Mouse (Mus musculus) heart, postnatal 14 days (tissue): Measurements from ENCODE around the gene Ddx31. TPM values are rescaled to one million over a fixed set of nuclear protein-coding genes. Genes with fewer than 3 reads are reported as not detected.

Experiments
- DNase-seq, 2 experiments: peaks; one replicate each; pipeline ENCODE4 v3.0.0; 2021 to 2022
- intact Hi-C: fragments of 180-260 bp; cut with DNase I; formaldehyde crosslinking; loops from one replicate; pipeline ENCODE4 v1.15.1; 2025
- total RNA-seq, 2 experiments: library from RNA; stranded (reverse); gene quantifications; 2 replicates each; pipeline ENCODE4 v1.2.3; 2021

Gene Ddx31
- total RNA-seq, 2 experiments from 2014 or later, result 3.4 to 3.8 TPM

DNA sequence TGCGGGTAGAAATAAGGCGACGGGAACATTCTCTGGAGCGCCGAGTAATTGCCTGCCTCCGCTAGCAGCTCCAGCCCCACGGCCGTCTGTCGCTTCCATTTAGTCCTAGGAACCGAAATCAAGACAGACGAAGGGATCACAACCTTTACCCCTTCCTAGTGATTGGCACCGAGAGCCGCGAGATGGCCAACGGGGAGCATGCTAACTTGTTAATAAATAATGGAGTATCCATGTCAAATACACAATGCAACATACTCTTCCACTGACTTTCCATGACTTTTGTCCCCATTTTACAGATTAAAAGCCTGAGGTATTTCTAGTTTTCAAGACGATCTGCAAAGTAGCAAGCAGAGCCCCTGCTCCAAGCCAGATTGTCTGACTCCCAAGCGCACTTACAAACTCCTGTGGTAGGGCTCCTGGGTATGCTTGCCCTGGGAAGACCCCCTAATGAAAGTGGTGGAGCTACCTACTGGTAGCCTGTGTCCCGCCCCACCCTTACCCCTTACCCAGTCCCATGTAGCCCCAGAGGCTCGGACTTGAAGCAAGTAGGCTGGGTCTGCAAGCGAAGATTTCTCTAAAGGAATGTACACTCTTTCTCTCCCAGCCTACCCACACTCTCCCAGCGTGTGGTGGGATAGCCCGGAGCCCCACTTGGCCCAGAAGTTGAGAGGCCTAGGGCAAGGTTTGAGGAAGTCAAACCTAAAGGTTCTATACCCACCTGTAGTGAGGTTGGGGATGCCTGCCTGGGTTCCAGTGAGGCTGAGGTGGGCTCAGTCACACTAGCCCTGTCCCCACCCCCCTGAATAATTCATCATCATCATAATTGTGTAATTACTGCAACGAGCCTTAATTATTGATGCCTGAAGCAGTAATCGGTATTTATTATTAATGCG, 69.9 kb downstream of the Ddx31 start:
- intact Hi-C loops, result no loop called here
- DNase-seq, result no peak

- intact Hi-C loops, result no loop called here
- no peak for DNase-seq
Observed at GRCm38 (mm10) chr2:28910877-28911276, 70.7 kb downstream of the Ddx31 start.

DNA sequence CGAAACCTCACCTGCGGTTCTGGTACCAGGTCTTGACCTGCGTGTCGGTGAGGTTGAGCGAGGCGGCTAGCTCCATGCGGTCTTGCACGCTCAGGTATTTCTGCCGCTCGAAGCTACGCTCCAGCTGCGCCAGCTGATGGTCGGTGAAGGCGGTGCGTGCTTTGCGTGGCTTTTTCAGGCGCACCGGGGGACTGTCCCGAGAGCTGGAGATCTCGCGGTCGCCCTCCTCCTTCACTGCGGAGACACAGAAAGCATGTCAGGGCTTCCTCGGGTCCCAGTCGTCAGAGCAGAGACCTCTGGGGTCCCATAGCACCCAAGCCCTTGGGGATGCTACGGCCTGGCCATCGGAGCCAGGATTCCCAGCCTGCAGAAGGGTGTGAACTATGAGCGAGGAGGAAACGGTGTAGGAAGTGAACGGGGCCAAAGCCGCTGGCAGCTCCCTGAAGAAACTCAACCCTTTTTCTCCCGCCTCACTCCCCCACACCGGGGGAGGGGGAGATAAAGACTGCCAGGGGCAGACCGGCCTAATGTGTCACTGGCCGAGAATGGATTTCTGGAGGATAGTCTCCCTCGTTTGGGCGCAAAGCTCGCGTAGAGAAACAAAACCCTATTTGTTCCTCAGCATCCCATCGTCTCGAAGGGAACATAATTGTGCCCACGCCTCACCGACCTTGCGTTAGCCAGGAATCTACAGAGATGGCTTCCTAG, 71.3 kb downstream of the Ddx31 start:
- intact Hi-C loops, result no loop called here

DNA sequence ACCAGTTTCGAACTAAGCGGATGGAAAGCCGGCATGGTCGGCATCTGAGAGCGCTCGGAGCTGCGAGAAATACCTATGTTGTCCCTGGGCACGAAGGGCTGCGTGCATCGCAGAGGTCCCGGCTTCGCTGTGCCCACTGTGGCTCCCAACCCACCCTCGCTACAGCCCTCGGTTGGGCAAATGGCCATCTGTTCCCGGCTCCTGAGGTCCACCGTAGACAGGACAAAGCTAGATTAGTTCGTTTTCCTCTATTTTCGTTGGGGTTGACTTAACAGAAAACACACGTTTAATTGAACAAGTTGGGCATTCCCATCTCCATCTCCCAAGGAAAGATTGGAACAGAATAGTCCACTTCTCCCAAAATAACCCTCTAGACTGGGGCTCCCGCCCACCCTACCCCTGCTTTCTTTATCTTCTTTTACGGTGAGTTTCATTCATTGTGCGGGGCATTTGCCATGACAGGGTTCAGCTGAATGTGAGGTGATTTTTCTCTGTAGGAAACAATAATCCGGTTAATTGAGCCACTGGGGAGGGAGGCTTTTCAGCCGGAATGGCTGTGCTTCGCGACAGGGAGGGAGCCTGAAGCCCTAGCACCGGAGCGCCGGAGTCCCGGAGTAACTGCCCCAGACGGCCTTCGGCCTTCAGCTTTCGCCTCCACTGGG, 72.0 kb downstream of the Ddx31 start:
- intact Hi-C loops, result no loop called here

More for the DNA sequence above, 71.3 kb downstream of the Ddx31 start:
- no peak for DNase-seq

GRCm38 (mm10) chr2:28912961-28913360, 72.8 kb downstream of the Ddx31 start:
- no peak for DNase-seq
- intact Hi-C loops, result no loop called here

More for the DNA sequence above, 72.0 kb downstream of the Ddx31 start:
- no peak for DNase-seq

GRCm38 (mm10) chr2:28914121-28914520, 73.9 kb downstream of the Ddx31 start:
- intact Hi-C loops, result no loop called here
- no peak for DNase-seq

DNA sequence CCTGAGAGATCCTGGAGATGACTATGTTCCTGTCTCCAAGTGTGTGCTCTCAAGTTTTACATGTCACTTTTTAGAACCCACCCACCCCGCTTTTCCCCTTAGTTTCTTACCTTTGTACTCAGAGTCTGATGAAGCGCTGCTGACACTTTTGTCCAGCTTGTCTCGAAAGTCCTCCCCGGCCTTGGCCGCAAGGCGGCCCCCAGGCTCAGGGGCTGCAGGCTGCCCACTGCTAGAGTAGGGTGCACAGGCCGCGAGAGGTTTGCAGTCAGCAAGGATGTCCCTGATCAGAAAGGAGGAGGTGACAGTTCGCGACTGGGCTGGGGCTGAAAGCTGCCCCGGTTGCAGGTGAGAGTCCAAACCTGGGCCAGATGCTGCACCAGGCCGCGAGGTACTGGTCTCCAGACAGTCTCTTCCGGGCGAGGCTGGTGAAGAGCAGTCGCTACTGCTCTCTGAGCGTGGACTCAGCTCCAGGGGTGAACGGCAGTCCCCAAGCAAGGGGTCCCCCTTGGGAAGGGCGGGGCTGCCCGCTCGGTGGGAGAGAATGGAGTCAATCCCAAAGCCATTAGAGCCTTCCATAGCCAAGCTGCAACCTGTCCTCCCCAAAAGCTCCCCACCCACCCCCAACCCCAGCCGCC, 75.0 kb downstream of the Ddx31 start:
- no peak for DNase-seq
- intact Hi-C loops, result no loop called here

DNA sequence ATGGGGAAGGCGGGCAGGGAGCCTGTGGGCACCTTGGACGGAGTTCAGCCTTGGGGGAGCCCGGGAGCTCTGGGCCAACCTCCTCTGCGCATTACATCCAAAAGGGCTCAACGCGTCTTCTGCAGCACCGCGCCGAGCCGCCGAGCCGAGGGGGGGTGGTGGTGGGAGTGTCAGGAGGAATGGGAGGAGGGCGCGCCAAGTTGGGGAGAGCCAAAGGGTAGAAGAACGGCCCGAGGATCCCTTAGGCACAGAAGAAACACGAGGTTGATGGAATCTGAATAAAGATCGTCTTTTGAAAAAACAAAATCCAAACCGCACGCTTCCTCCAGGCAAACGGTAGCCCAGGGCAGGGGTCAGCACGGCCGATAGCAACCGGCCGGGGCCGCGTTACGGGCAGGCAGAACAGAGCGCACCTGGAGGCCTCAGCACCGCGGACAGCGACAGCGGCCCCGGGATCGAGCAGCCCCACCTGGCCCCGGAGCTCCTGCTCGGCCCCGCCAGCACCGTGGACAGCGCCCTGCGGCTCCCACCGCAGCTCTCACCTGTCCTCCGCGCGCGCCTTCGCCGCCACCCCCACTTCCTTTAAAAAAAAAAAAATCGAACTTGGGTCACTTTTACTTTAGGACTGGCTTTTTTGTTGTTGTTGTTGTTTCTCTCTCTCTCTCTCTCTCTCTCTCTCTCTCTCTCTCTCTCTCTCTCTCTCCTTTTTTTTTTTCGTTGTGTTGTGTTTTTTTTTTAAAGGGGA, 75.7 kb downstream of the Ddx31 start:
- DNase-seq, result peak; percentile 71 to 75
- intact Hi-C loops, result no loop called here

DNA sequence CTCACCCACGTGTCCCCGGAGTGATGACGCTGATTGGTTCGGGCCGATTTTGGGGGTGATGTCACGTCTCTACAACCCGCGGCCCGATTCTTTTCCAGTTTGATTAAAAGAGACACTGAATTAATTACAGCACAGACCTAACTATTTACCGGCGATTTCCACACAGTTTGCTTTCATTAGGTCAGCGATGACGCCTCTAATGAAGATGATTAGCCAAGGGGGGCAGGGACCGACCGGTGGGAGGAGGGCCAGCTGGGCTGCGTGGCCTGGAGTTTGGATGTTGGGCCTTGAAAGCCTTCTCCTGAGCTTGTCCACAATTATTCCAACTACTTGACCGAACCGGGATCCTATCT, 76.3 kb downstream of the Ddx31 start, which contains the start of gene Barhl1:
Gene Barhl1, minus strand, starts transcription at position 156 of the 353 bp plus-strand sequence.
- DNase-seq, result no peak
- intact Hi-C loops, result no loop called here

DNA sequence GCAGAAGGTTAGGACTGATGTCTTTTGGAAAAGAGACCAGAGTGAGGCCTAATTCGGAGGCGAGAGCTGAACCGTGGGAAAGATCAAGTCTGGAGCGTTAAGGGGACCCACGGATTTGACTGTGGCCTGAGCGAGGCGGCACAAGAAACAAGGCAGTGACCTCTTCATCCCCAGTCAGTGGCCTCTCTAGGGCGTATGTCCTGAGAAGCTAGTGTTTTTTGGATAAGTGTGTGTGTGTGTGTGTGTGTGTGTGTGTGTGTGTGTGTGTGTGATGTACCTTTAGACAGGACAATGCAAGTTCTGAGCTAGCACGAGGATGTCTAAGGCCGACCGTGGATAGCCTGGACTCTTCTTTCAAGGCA, 76.9 kb downstream of the Ddx31 start:
- intact Hi-C loops, result no loop called here
- no peak for DNase-seq

- intact Hi-C loops, result no loop called here
- DNase-seq, result peak; percentile 27 to 31
Observed at GRCm38 (mm10) chr2:28917518-28918361, 77.5 kb downstream of the Ddx31 start.

- intact Hi-C loops, result no loop called here
- no peak for DNase-seq
Observed at GRCm38 (mm10) chr2:28919001-28919400, 78.8 kb downstream of the Ddx31 start.

- DNase-seq, result peak; percentile 75 to 84
- intact Hi-C loops, result loop anchor here (1.0 to 5.0 kb wide), 3 partner anchors 52 to 167 kb away; no protein-coding TSS in a partner anchor
Observed at GRCm38 (mm10) chr2:28923912-28924311, 83.7 kb downstream of the Ddx31 start.

GRCm38 (mm10) chr2:28930571-28930970, 90.4 kb downstream of the Ddx31 start:
- intact Hi-C loops, result no loop called here

GRCm38 (mm10) chr2:28938997-28939396, 98.8 kb downstream of the Ddx31 start:
- DNase-seq, result no peak
- intact Hi-C loops, result no loop called here

More at GRCm38 (mm10) chr2:28930571-28930970, 90.4 kb downstream of the Ddx31 start:
- DNase-seq, result no peak

DNA sequence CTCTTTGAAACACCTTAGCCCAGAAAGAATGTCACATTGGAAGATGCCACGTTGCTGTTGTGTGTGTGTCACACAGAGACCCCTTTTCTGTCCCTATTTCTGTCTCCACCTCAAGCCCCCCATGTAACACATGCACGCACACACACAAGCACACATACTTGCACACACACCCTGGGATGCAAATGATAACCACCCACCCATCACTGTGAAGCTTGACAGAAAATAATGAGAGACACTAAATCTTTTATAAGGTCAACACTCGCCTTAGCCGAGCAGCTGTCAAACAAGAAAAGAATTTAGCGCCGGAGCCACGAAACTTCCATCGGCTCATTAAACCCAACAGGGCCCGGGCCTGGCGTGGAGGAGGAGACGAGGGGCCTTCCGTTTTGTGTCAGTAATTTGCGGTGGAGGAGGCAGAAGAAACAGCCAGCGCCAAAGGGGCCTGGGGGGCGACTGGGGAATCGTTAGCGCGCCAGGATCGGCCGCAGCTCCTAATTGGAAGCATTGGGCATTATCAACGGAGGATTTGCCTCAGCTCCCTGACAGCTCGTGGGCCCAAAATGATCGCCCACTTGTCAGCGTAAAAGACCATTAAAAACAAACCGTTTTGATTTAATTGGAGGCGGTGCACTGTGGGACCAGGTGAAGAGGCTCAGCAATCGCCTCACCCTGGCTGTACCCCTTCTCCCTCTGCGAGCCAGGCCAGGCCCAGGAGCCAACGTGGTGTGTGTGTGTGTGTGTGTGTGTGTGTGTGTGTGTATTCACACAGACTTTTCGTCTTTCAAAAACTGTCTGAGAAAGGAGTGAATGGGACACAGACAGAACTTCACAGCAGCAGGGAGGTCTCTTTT, 103.7 kb downstream of the Ddx31 start:
- intact Hi-C loops, result no loop called here
- DNase-seq, result no peak

- no peak for DNase-seq
- intact Hi-C loops, result no loop called here
Observed at GRCm38 (mm10) chr2:28945388-28945787, 105.2 kb downstream of the Ddx31 start.

- DNase-seq, result no peak
- intact Hi-C loops, result no loop called here
Observed at GRCm38 (mm10) chr2:28946312-28946711, 106.1 kb downstream of the Ddx31 start.
